Mouse (Mus musculus) megakaryocyte, embryonic 14.5 days (primary cell): Measurements from ENCODE around the gene Sult2b1.

ENCODE experiments used
- FLI1 ChIP-seq: IDR thresholded peaks from 2 replicates; pipeline ENCODE4 v1.6.1; 2012; ENCODE audit warnings: low read length, inconsistent platforms, mixed read lengths
- GATA1 ChIP-seq: IDR thresholded peaks from 3 replicates; pipeline ENCODE4 v1.6.1; 2012; ENCODE audit warnings: mixed read lengths, low read length, inconsistent platforms, borderline replicate concordance

- TF ChIP-seq GATA1 (no peak), FLI1 (no peak)
Observed at GRCm38 (mm10) chr7:45726419-45726818, 58.0 kb downstream of the Sult2b1 start.
